Mouse (Mus musculus): ENCODE data around the gene Dock1.

The Dock1 gene

GRCm38 (mm10) chr7:134751496-134751895 lies 81.0 kb downstream of the Dock1 start:
- H3K4me3 ChIP-seq (replicated peaks; ENCODE audit: low read length), result no peak overlapping the region
- peaks cover 96% of the 10 kb centered on the region for H3K36me3 ChIP-seq (ENCODE audit: insufficient read depth, low read length)
- peaks cover 11% of the 10 kb centered on the region for H3K4me1 ChIP-seq (replicated peaks; ENCODE audit: low read depth, low read length)
- H3K9me3 ChIP-seq (ENCODE audit: low read length), result no peaks in the 10 kb centered on the region
- TF ChIP-seq POU5F1 (IDR thresholded peaks at IDR 0.05; ENCODE audit: borderline replicate concordance, low read length) (no peak), CTCF (conservative IDR thresholded peaks at IDR 0.05; ENCODE audit: low read length) (no peak), NANOG (IDR thresholded peaks at IDR 0.05; ENCODE audit: borderline replicate concordance, low read length) (no peak)
- H3K27me3 ChIP-seq (ENCODE audit: insufficient read depth, low read length), result no peaks in the 10 kb centered on the region

GRCm38 (mm10) chr7:134753417-134753816 lies 83.0 kb downstream of the Dock1 start:
- Histone ChIP-seq H3K36me3 (ENCODE audit: insufficient read depth, low read length) (peaks cover 96% of the 10 kb centered on the region), H3K9me3 (ENCODE audit: low read length) (no peaks in the 10 kb centered on the region), H3K27me3 (ENCODE audit: insufficient read depth, low read length) (no peaks in the 10 kb centered on the region), H3K4me1 (replicated peaks; ENCODE audit: low read depth, low read length) (peaks cover 22% of the 10 kb centered on the region), H3K4me3 (replicated peaks; ENCODE audit: low read length) (no peak overlapping the region)
- TF ChIP-seq CTCF (conservative IDR thresholded peaks at IDR 0.05; ENCODE audit: low read length) (no peak), NANOG (IDR thresholded peaks at IDR 0.05; ENCODE audit: borderline replicate concordance, low read length) (no peak), POU5F1 (IDR thresholded peaks at IDR 0.05; ENCODE audit: borderline replicate concordance, low read length) (no peak)

- H3K9me3 ChIP-seq (ENCODE audit: low read length), result no peaks in the 10 kb centered on the region
- H3K27me3 ChIP-seq (ENCODE audit: insufficient read depth, low read length), result no peaks in the 10 kb centered on the region
- H3K4me3 ChIP-seq (replicated peaks; ENCODE audit: low read length), result no peak overlapping the region
- peaks cover 31% of the 10 kb centered on the region for H3K4me1 ChIP-seq (replicated peaks; ENCODE audit: low read depth, low read length)
- peaks cover 92% of the 10 kb centered on the region for H3K36me3 ChIP-seq (ENCODE audit: insufficient read depth, low read length)
- no peak for TF ChIP-seq NANOG (IDR thresholded peaks at IDR 0.05; ENCODE audit: borderline replicate concordance, low read length)
Observed at GRCm38 (mm10) chr7:134757605-134758004, 87.2 kb downstream of the Dock1 start.

GRCm38 (mm10) chr7:134761799-134762198 lies 91.3 kb downstream of the Dock1 start:
- 0 out of 2 replicates have a peak, but pooled peaks have one; percentile 22 for TF ChIP-seq POU5F1 (IDR thresholded peaks at IDR 0.05; ENCODE audit: borderline replicate concordance, low read length)
- no peak for TF ChIP-seq CTCF (conservative IDR thresholded peaks at IDR 0.05; ENCODE audit: low read length)
- peak; percentile 79; the same call in 1 of the 2 replicates for TF ChIP-seq NANOG (IDR thresholded peaks at IDR 0.05; ENCODE audit: borderline replicate concordance, low read length)
- H3K36me3 ChIP-seq (ENCODE audit: insufficient read depth, low read length), result peaks cover 94% of the 10 kb centered on the region
- H3K27me3 ChIP-seq (ENCODE audit: insufficient read depth, low read length), result no peaks in the 10 kb centered on the region
- peaks cover 38% of the 10 kb centered on the region for H3K4me1 ChIP-seq (replicated peaks; ENCODE audit: low read depth, low read length)
- H3K9me3 ChIP-seq (ENCODE audit: low read length), result no peaks in the 10 kb centered on the region
- no peak overlapping the region for H3K4me3 ChIP-seq (replicated peaks; ENCODE audit: low read length)

GRCm38 (mm10) chr7:134765130-134765529 lies 94.7 kb downstream of the Dock1 start:
- H3K36me3 ChIP-seq (ENCODE audit: insufficient read depth, low read length), result peaks cover 94% of the 10 kb centered on the region
- peaks cover 40% of the 10 kb centered on the region for H3K4me1 ChIP-seq (replicated peaks; ENCODE audit: low read depth, low read length)
- TF ChIP-seq NANOG (IDR thresholded peaks at IDR 0.05; ENCODE audit: borderline replicate concordance, low read length), result no peak
- no peak for TF ChIP-seq CTCF (conservative IDR thresholded peaks at IDR 0.05; ENCODE audit: low read length)
- no peak for TF ChIP-seq POU5F1 (IDR thresholded peaks at IDR 0.05; ENCODE audit: borderline replicate concordance, low read length)
- no peaks in the 10 kb centered on the region for H3K9me3 ChIP-seq (ENCODE audit: low read length)
- no peak overlapping the region for H3K4me3 ChIP-seq (replicated peaks; ENCODE audit: low read length)
- H3K27me3 ChIP-seq (ENCODE audit: insufficient read depth, low read length), result no peaks in the 10 kb centered on the region

GRCm38 (mm10) chr7:134771314-134771713 lies 100.9 kb downstream of the Dock1 start:
- Histone ChIP-seq H3K9me3 (ENCODE audit: low read length) (no peaks in the 10 kb centered on the region), H3K36me3 (ENCODE audit: insufficient read depth, low read length) (peaks cover 88% of the 10 kb centered on the region), H3K27me3 (ENCODE audit: insufficient read depth, low read length) (no peaks in the 10 kb centered on the region), H3K4me1 (replicated peaks; ENCODE audit: low read depth, low read length) (peaks cover 73% of the 10 kb centered on the region), H3K4me3 (replicated peaks; ENCODE audit: low read length) (0 out of 2 replicates have a peak overlapping the region, but pooled peaks have one; percentile 1)
- TF ChIP-seq NANOG (IDR thresholded peaks at IDR 0.05; ENCODE audit: borderline replicate concordance, low read length), result peak; percentile 97
- TF ChIP-seq POU5F1 (IDR thresholded peaks at IDR 0.05; ENCODE audit: borderline replicate concordance, low read length), result no peak
- no peak for TF ChIP-seq CTCF (conservative IDR thresholded peaks at IDR 0.05; ENCODE audit: low read length)

GRCm38 (mm10) chr7:134772363-134772762 lies 101.9 kb downstream of the Dock1 start:
- TF ChIP-seq POU5F1 (IDR thresholded peaks at IDR 0.05; ENCODE audit: borderline replicate concordance, low read length) (no peak), NANOG (IDR thresholded peaks at IDR 0.05; ENCODE audit: borderline replicate concordance, low read length) (no peak), CTCF (conservative IDR thresholded peaks at IDR 0.05; ENCODE audit: low read length) (no peak)
- H3K9me3 ChIP-seq (ENCODE audit: low read length), result no peaks in the 10 kb centered on the region
- H3K4me1 ChIP-seq (replicated peaks; ENCODE audit: low read depth, low read length), result peaks cover 68% of the 10 kb centered on the region
- no peaks in the 10 kb centered on the region for H3K27me3 ChIP-seq (ENCODE audit: insufficient read depth, low read length)
- H3K4me3 ChIP-seq (replicated peaks; ENCODE audit: low read length), result no peak overlapping the region
- H3K36me3 ChIP-seq (ENCODE audit: insufficient read depth, low read length), result peaks cover 84% of the 10 kb centered on the region

- Histone ChIP-seq H3K4me3 (replicated peaks; ENCODE audit: low read length) (no peak overlapping the region), H3K4me1 (replicated peaks; ENCODE audit: low read depth, low read length) (peaks cover 74% of the 10 kb centered on the region), H3K36me3 (ENCODE audit: insufficient read depth, low read length) (peaks cover 84% of the 10 kb centered on the region), H3K9me3 (ENCODE audit: low read length) (no peaks in the 10 kb centered on the region), H3K27me3 (ENCODE audit: insufficient read depth, low read length) (no peaks in the 10 kb centered on the region)
- no peak for TF ChIP-seq NANOG (IDR thresholded peaks at IDR 0.05; ENCODE audit: borderline replicate concordance, low read length)
- no peak for TF ChIP-seq CTCF (conservative IDR thresholded peaks at IDR 0.05; ENCODE audit: low read length)
- no peak for TF ChIP-seq POU5F1 (IDR thresholded peaks at IDR 0.05; ENCODE audit: borderline replicate concordance, low read length)
Observed at GRCm38 (mm10) chr7:134772867-134773590, 102.6 kb downstream of the Dock1 start.

Data from E14TG2a.4 (cell line).